Mouse (Mus musculus) kidney, adult 2 months (tissue): ENCODE data around the gene F830045P16Rik.

ENCODE experiments used
- CTCF ChIP-seq: fragments of 200-500 bp; conservative IDR thresholded peaks from 2 replicates; pipeline ENCODE4 v1.5.1; 2011; ENCODE audit warnings: low read depth, mild to moderate bottlenecking, control low read depth, low read length, moderate library complexity, mixed read lengths; ENCODE audit not compliant: insufficient read depth, insufficient read length
- POLR2A ChIP-seq: fragments of 200-500 bp; IDR thresholded peaks from one replicate; pipeline ENCODE4 v1.6.1; 2011; ENCODE audit warnings: low read depth, low read length, control low read depth

- TF ChIP-seq CTCF (no peak), POLR2A (no peak)
Measured at GRCm38 (mm10) chr2:129585904-129586514, 49.6 kb upstream of the F830045P16Rik start.
